11 mouse cellular contexts compared by ENCODE assay signal in the genomic region with DNA sequence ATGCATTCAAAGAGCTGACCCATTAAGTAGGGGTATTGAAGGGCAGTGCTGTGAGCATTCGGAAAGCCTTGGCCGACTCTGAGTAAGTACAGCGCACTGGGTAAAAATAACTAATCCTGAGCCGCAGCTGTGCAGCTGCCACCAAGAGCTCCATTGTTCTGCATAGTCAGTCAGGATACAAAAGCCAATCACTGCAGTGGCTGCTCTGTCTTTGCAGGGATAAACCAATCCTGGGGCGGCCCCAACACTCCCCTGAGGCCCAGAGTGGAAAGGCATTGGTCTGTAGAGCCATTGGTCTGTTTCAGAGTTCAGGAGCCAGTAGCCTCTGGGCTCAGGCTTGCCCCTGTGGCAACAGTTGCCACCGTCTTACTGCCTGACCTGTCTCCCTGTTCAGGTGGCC. TPM values are rescaled to one million over a fixed set of nuclear protein-coding genes. Genes with fewer than 3 reads are reported as not detected.
DNase-seq lines count a peak whose midpoint lies in the region; ATAC-seq lines count a peak whose summit lies in the region.
"Had no signal": no experiment of that assay in that cellular context is flagged by ENCODE, and none has a peak within 500 bp of the region (broad histone marks: within the 10 kb centered on the region; RNA-seq: fewer than 3 reads in every experiment).

No protein-coding gene starts in this region.

- WGBS in heart, embryonic 10.5 days: 62% methylated on average over 6 of the region's 6 CpGs
- 47% methylated on average over 6 of the region's 6 CpGs for WGBS in embryonic facial prominence, embryonic 10.5 days
- 54% methylated on average over 6 of the region's 6 CpGs for WGBS in hindbrain, embryonic 11.5 days
- WGBS in midbrain, embryonic 13.5 days: 18% methylated on average over 6 of the region's 6 CpGs

- ATAC-seq in hindbrain, embryonic 11.5 days (ENCODE audit: low FRiP score): peak; percentile 74
- ATAC-seq in midbrain, embryonic 13.5 days: peak; percentile 88

- no peak for DNase-seq in heart, embryonic 10.5 days (ENCODE audit: low spot score)
- DNase-seq in heart, postnatal 14 days: no peak
- peak; percentile 34 for DNase-seq in embryonic facial prominence, embryonic 10.5 days (ENCODE audit: low spot score)
- DNase-seq in hindbrain, embryonic 11.5 days (ENCODE audit: low spot score): peak; percentile 48
- no peak for DNase-seq in thymus, adult 18-20 months
- no peak for DNase-seq in adrenal gland, adult 8-10 months
- DNase-seq in lung, adult 18-20 months: no peak
- DNase-seq: thymus, adult 2 months had no signal

- H3K27me3 ChIP-seq in heart, embryonic 10.5 days (ENCODE audit: insufficient read depth, poor library complexity, severe bottlenecking): 0 out of 2 replicates have a peak, but pooled peaks cover 10% of the 10 kb centered on the region
- H3K27me3 ChIP-seq in embryonic facial prominence, embryonic 10.5 days (replicated peaks; ENCODE audit: low read depth, poor library complexity, severe bottlenecking): no peaks in the 10 kb centered on the region
- no peaks in the 10 kb centered on the region for H3K27me3 ChIP-seq in hindbrain, embryonic 11.5 days (ENCODE audit: control insufficient read depth, insufficient read depth, low read length)
- no peaks in the 10 kb centered on the region for H3K27me3 ChIP-seq in midbrain, embryonic 13.5 days

- no peak overlapping the region for H3K4me2 ChIP-seq in hindbrain, embryonic 11.5 days (replicated peaks; ENCODE audit: low read depth, low read length)
- H3K4me2 ChIP-seq in midbrain, embryonic 13.5 days (replicated peaks): no peak overlapping the region

- intact Hi-C loops in heart, postnatal 14 days (cut with DNase I): no loop called here

- H3K36me3 ChIP-seq in heart, embryonic 10.5 days: peaks cover 39% of the 10 kb centered on the region
- H3K36me3 ChIP-seq in embryonic facial prominence, embryonic 10.5 days (replicated peaks): no peaks in the 10 kb centered on the region
- H3K36me3 ChIP-seq in hindbrain, embryonic 11.5 days (ENCODE audit: control insufficient read depth, insufficient read depth, low read length): no peaks in the 10 kb centered on the region
- H3K36me3 ChIP-seq in midbrain, embryonic 13.5 days: no peaks in the 10 kb centered on the region

- peaks cover 58% of the 10 kb centered on the region for H3K4me1 ChIP-seq in heart, embryonic 10.5 days
- peaks cover 10% of the 10 kb centered on the region for H3K4me1 ChIP-seq in embryonic facial prominence, embryonic 10.5 days
- H3K4me1 ChIP-seq in hindbrain, embryonic 11.5 days (replicated peaks; ENCODE audit: control insufficient read depth, insufficient read depth, low read length): no peaks in the 10 kb centered on the region
- H3K4me1 ChIP-seq in midbrain, embryonic 13.5 days (replicated peaks): peaks cover 12% of the 10 kb centered on the region

- no peak overlapping the region for H3K4me3 ChIP-seq in heart, embryonic 10.5 days
- no peak overlapping the region for H3K4me3 ChIP-seq in embryonic facial prominence, embryonic 10.5 days
- no peak overlapping the region for H3K4me3 ChIP-seq in hindbrain, embryonic 11.5 days (ENCODE audit: low read depth, low read length)
- no peak overlapping the region for H3K4me3 ChIP-seq in midbrain, embryonic 13.5 days (replicated peaks)

- no peak overlapping the region for H3K9ac ChIP-seq in hindbrain, embryonic 11.5 days (ENCODE audit: low read depth, low read length)
- no peak overlapping the region for H3K9ac ChIP-seq in midbrain, embryonic 13.5 days (replicated peaks)

- H3K27ac ChIP-seq in heart, embryonic 10.5 days: peak overlapping the region; percentile 48; the same call in 1 of the 2 replicates
- no peak overlapping the region for H3K27ac ChIP-seq in embryonic facial prominence, embryonic 10.5 days (replicated peaks)
- H3K27ac ChIP-seq in hindbrain, embryonic 11.5 days (ENCODE audit: low read depth, low read length): no peak overlapping the region
- 0 out of 2 replicates have a peak overlapping the region, but pooled peaks have one; percentile 20 for H3K27ac ChIP-seq in midbrain, embryonic 13.5 days

- no peaks in the 10 kb centered on the region for H3K9me3 ChIP-seq in heart, embryonic 10.5 days
- H3K9me3 ChIP-seq in embryonic facial prominence, embryonic 10.5 days: no peaks in the 10 kb centered on the region
- no peaks in the 10 kb centered on the region for H3K9me3 ChIP-seq in hindbrain, embryonic 11.5 days (ENCODE audit: control insufficient read depth, low read length)
- H3K9me3 ChIP-seq in midbrain, embryonic 13.5 days: no peaks in the 10 kb centered on the region

RNA-seq across cellular contexts. Expression of gene Grtp1, which starts 25.9 kb away (rescaled TPM):
- polyA plus RNA-seq in heart, embryonic 10.5 days (2016; fragmentation: Nextera tagmentation; extraction: Ambion mirVana): 30.5 and 34.0 TPM in 2 replicates
- 1 to 10 TPM; 2.8 to 2.9 TPM for total RNA-seq in heart, postnatal 14 days (2021)
- polyA plus RNA-seq in embryonic facial prominence, embryonic 10.5 days (2016; fragmentation: Nextera tagmentation; extraction: Ambion mirVana): 15.3 and 15.4 TPM in 2 replicates
- polyA plus RNA-seq in hindbrain, embryonic 11.5 days (2014; fragmentation: Nextera tagmentation; extraction: Ambion mirVana): 12.9 and 13.0 TPM in 2 replicates
- 15.0 and 17.9 TPM in 2 replicates for polyA plus RNA-seq in midbrain, embryonic 13.5 days (2015; fragmentation: Nextera tagmentation; extraction: Ambion mirVana)
- total RNA-seq in adrenal gland, adult 8-10 months (2022): 10 to 100 TPM; 15.0 to 30.3 (median 18.9) TPM

RNA-seq across cellular contexts. Expression of gene Adprhl1, which starts 27.7 kb away (rescaled TPM):
- 49.3 and 117 TPM in 2 replicates for polyA plus RNA-seq in heart, embryonic 10.5 days (2016; fragmentation: Nextera tagmentation; extraction: Ambion mirVana)
- 100 to 1,000 TPM; 380 to 433 TPM for total RNA-seq in heart, postnatal 14 days (2021)
- polyA plus RNA-seq in embryonic facial prominence, embryonic 10.5 days (2016; fragmentation: Nextera tagmentation; extraction: Ambion mirVana): 0.39 and 0.70 TPM in 2 replicates
- 0.26 and 0.32 TPM in 2 replicates for polyA plus RNA-seq in hindbrain, embryonic 11.5 days (2014; fragmentation: Nextera tagmentation; extraction: Ambion mirVana)
- polyA plus RNA-seq in midbrain, embryonic 13.5 days (2015; fragmentation: Nextera tagmentation; extraction: Ambion mirVana): 0.23 TPM in 1 of 2 replicates, not detected in the other
- total RNA-seq in adrenal gland, adult 8-10 months (2022): 1 to 10 TPM in 3 of 4 experiments, under 1 TPM in 1; 0.34 to 3.9 (median 1.6) TPM
- total RNA-seq: hematopoietic stem cell, adult 5-6 weeks had no signal
- polyA plus RNA-seq: liver, adult 2 months had no signal

Comparison
In these comparisons a context has a peak if more than half of its experiments do, and no peak if none do; other contexts are left out.
1. DNase-seq: peak in embryonic facial prominence, embryonic 10.5 days (single experiment) and hindbrain, embryonic 11.5 days (single experiment); none in heart, embryonic 10.5 days (single experiment), heart, postnatal 14 days (0 of 2), thymus, adult 18-20 months (0 of 2), adrenal gland, adult 8-10 months (single experiment) and lung, adult 18-20 months (0 of 2).
2. H3K27ac ChIP-seq: peak in heart, embryonic 10.5 days (single experiment) and midbrain, embryonic 13.5 days (single experiment); none in embryonic facial prominence, embryonic 10.5 days (single experiment) and hindbrain, embryonic 11.5 days (single experiment).
3. RNA of gene Adprhl1, which starts 27.7 kb away (polyA plus RNA-seq): 49.3 to 117 TPM in heart, embryonic 10.5 days; 0.39 to 0.70 TPM in embryonic facial prominence, embryonic 10.5 days, 0.26 to 0.32 TPM in hindbrain, embryonic 11.5 days and 0.23 TPM in midbrain, embryonic 13.5 days; every median in the first group is over 10 times any median in the second.